Mouse (Mus musculus): ENCODE measurements around the gene Elf2. TPM values are rescaled to one million over a fixed set of nuclear protein-coding genes. Genes with fewer than 3 reads are reported as not detected.
"Not testable (repeated sequence)": the region's sequence is repeated elsewhere in the genome, so short reads cannot be mapped to it uniquely, and the experiment has no call there.

The Elf2 gene
- total and polyA plus RNA-seq, 3 experiments: 25.6 to 56.9 (median 55.7) TPM

GRCm38 (mm10) chr3:51348646-51349238, 8.3 kb upstream of the Elf2 start:
- Histone ChIP-seq H3K36me3 (ENCODE audit: control insufficient read depth, insufficient read depth, low read length) (no peaks in the 10 kb centered on the region), H3K4me1 (ENCODE audit: control insufficient read depth, insufficient read depth, low read length) (no peaks in the 10 kb centered on the region; the same call in 1 of the 2 replicates), H3K27ac (no peak overlapping the region), H3K79me2 (replicated peaks; ENCODE audit: control insufficient read depth, insufficient read depth, low read length) (no peaks in the 10 kb centered on the region), H3K4me3 (no peak overlapping the region), H3K27me3 (ENCODE audit: control insufficient read depth, insufficient read depth, low read length) (no peaks in the 10 kb centered on the region), H3K9ac (ENCODE audit: low read depth, low read length) (no peak overlapping the region)
- no peak for DNase-seq
- intact Hi-C loops (cut with DNase I): no loop called here
- 45% methylated on average over 3 of the region's 3 CpGs for WGBS
- TF ChIP-seq POLR2A (IDR thresholded peaks at IDR 0.05; ENCODE audit: insufficient read depth, low read depth, low read length): no peak
- no peak for TF ChIP-seq EP300 (IDR thresholded peaks at IDR 0.05; ENCODE audit: insufficient read depth, low read depth, low read length)
- no peak for TF ChIP-seq CTCF (IDR thresholded peaks at IDR 0.05)

- TF ChIP-seq CTCF (IDR thresholded peaks at IDR 0.05): peak; percentile 27; the same call in 1 of the 2 replicates
Observed at GRCm38 (mm10) chr3:51345017-51345416, 4.6 kb upstream of the Elf2 start.

GRCm38 (mm10) chr3:51344182-51344581, 3.7 kb upstream of the Elf2 start:
- intact Hi-C loops (cut with DNase I); H3K4me3 ChIP-seq; H3K27me3 ChIP-seq (ENCODE audit: control insufficient read depth, insufficient read depth, low read length); H3K79me2 ChIP-seq (replicated peaks; ENCODE audit: control insufficient read depth, insufficient read depth, low read length); DNase-seq; H3K27ac ChIP-seq; H3K36me3 ChIP-seq (ENCODE audit: control insufficient read depth, insufficient read depth, low read length); H3K4me1 ChIP-seq (ENCODE audit: control insufficient read depth, insufficient read depth, low read length); H3K9ac ChIP-seq (ENCODE audit: low read depth, low read length): not testable (repeated sequence)
- WGBS: 95% methylated on average over 6 of the region's 6 CpGs

More at GRCm38 (mm10) chr3:51345017-51345416, 4.6 kb upstream of the Elf2 start:
- H3K4me3 ChIP-seq; H3K9ac ChIP-seq (ENCODE audit: low read depth, low read length); H3K4me1 ChIP-seq (ENCODE audit: control insufficient read depth, insufficient read depth, low read length); intact Hi-C loops (cut with DNase I); H3K27me3 ChIP-seq (ENCODE audit: control insufficient read depth, insufficient read depth, low read length); H3K36me3 ChIP-seq (ENCODE audit: control insufficient read depth, insufficient read depth, low read length); DNase-seq; H3K27ac ChIP-seq; H3K79me2 ChIP-seq (replicated peaks; ENCODE audit: control insufficient read depth, insufficient read depth, low read length): not testable (repeated sequence)
- WGBS: 98% methylated on average over 2 of the region's 2 CpGs

GRCm38 (mm10) chr3:51343260-51343659, 2.8 kb upstream of the Elf2 start:
- Histone ChIP-seq H3K4me1 (ENCODE audit: control insufficient read depth, insufficient read depth, low read length) (peaks cover 2% of the 10 kb centered on the region), H3K27me3 (ENCODE audit: control insufficient read depth, insufficient read depth, low read length) (no peaks in the 10 kb centered on the region), H3K9ac (ENCODE audit: low read depth, low read length) (no peak overlapping the region), H3K4me3 (no peak overlapping the region), H3K79me2 (replicated peaks; ENCODE audit: control insufficient read depth, insufficient read depth, low read length) (no peaks in the 10 kb centered on the region; the same call in 1 of the 2 replicates), H3K36me3 (ENCODE audit: control insufficient read depth, insufficient read depth, low read length) (no peaks in the 10 kb centered on the region), H3K27ac (no peak overlapping the region)
- no peak for DNase-seq
- WGBS: 79% methylated on average over 4 of the region's 4 CpGs
- intact Hi-C loops (cut with DNase I): no loop called here
- TF ChIP-seq POLR2A (IDR thresholded peaks at IDR 0.05; ENCODE audit: insufficient read depth, low read depth, low read length) (no peak), EP300 (IDR thresholded peaks at IDR 0.05; ENCODE audit: insufficient read depth, low read depth, low read length) (no peak), CTCF (IDR thresholded peaks at IDR 0.05) (no peak)

- intact Hi-C loops (cut with DNase I): no loop called here
Observed at GRCm38 (mm10) chr3:51342152-51342551, 1.7 kb upstream of the Elf2 start.

GRCm38 (mm10) chr3:51341268-51342081, 1.0 kb upstream of the Elf2 start:
- peak; percentile 93 to 95 for DNase-seq
- Histone ChIP-seq H3K36me3 (ENCODE audit: control insufficient read depth, insufficient read depth, low read length) (no peaks in the 10 kb centered on the region; the same call in 1 of the 2 replicates), H3K79me2 (replicated peaks; ENCODE audit: control insufficient read depth, insufficient read depth, low read length) (peaks cover 2% of the 10 kb centered on the region), H3K27ac (peak overlapping the region; percentile 100), H3K27me3 (ENCODE audit: control insufficient read depth, insufficient read depth, low read length) (no peaks in the 10 kb centered on the region), H3K4me1 (ENCODE audit: control insufficient read depth, insufficient read depth, low read length) (peaks cover 2% of the 10 kb centered on the region), H3K4me3 (peak overlapping the region; percentile 90), H3K9ac (ENCODE audit: low read depth, low read length) (peak overlapping the region; percentile 95)
- intact Hi-C loops (cut with DNase I): no loop called here
- WGBS: 1% methylated on average over 81 of the region's 86 CpGs
- TF ChIP-seq CTCF (IDR thresholded peaks at IDR 0.05): no peak
- TF ChIP-seq EP300 (IDR thresholded peaks at IDR 0.05; ENCODE audit: insufficient read depth, low read depth, low read length): no peak
- peak; percentile 65 for TF ChIP-seq POLR2A (IDR thresholded peaks at IDR 0.05; ENCODE audit: insufficient read depth, low read depth, low read length)

More at GRCm38 (mm10) chr3:51342152-51342551, 1.7 kb upstream of the Elf2 start:
- peak overlapping the region; percentile 83 for H3K4me3 ChIP-seq
- 10% methylated on average over 9 of the region's 9 CpGs for WGBS
- DNase-seq: no peak
- no peaks in the 10 kb centered on the region; the same call in 1 of the 2 replicates for H3K79me2 ChIP-seq (replicated peaks; ENCODE audit: control insufficient read depth, insufficient read depth, low read length)
- TF ChIP-seq CTCF (IDR thresholded peaks at IDR 0.05) (no peak), EP300 (IDR thresholded peaks at IDR 0.05; ENCODE audit: insufficient read depth, low read depth, low read length) (no peak), POLR2A (IDR thresholded peaks at IDR 0.05; ENCODE audit: insufficient read depth, low read depth, low read length) (no peak)
- peaks cover 2% of the 10 kb centered on the region for H3K4me1 ChIP-seq (ENCODE audit: control insufficient read depth, insufficient read depth, low read length)
- H3K27me3 ChIP-seq (ENCODE audit: control insufficient read depth, insufficient read depth, low read length): no peaks in the 10 kb centered on the region
- peak overlapping the region; percentile 76 for H3K9ac ChIP-seq (ENCODE audit: low read depth, low read length)
- H3K36me3 ChIP-seq (ENCODE audit: control insufficient read depth, insufficient read depth, low read length): no peaks in the 10 kb centered on the region; the same call in 1 of the 2 replicates
- H3K27ac ChIP-seq: peak overlapping the region; percentile 96

All from heart, adult 2 months (tissue).